Mouse (Mus musculus): Measurements from ENCODE around the gene BC028528. TPM values are rescaled to one million over a fixed set of nuclear protein-coding genes. Genes with fewer than 3 reads are reported as not detected.

BC028528 gene
- total RNA-seq (2023): 10 to 100 TPM; 35.1 to 40.1 TPM

GRCm38 (mm10) chr3:95891211-95892065 lies at the start of gene BC028528:
Gene BC028528 (minus strand): TSS chr3:95892005.

GRCm38 (mm10) chr3:95928658-95929503 lies 37.1 kb upstream of the BC028528 start, which contains the start of gene Anp32e:
Gene Anp32e (plus strand): TSS chr3:95929246.

DNA sequence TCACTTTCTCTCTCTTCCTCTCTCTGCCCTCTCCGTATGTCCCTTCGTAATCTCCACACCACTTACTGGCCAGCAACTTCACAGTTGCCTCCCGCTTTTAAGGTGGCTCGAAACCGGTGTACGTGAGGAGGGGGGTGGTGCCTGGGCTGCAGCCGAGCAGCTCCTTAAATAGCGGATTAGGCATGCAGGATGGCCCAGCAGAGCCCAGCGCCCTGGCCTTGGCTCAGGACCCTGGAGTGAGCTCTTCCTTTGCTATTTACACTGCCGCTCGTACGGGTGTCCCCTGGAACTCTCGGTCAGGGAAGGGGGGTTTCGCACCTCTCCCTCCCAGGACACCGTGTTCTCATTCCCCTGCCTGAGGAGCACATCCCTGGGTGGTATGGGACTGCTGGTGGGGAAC lies 12.8 kb upstream of the BC028528 start, which contains the start of gene Car14:
Car14 (minus strand) TSS at position 124 of the 400 bp plus-strand sequence.

GRCm38 (mm10) chr3:95893606-95894316 lies 2.0 kb upstream of the BC028528 start, which contains the start of gene Aph1a:
Gene Aph1a (plus strand): TSS chr3:95893969.

DNA sequence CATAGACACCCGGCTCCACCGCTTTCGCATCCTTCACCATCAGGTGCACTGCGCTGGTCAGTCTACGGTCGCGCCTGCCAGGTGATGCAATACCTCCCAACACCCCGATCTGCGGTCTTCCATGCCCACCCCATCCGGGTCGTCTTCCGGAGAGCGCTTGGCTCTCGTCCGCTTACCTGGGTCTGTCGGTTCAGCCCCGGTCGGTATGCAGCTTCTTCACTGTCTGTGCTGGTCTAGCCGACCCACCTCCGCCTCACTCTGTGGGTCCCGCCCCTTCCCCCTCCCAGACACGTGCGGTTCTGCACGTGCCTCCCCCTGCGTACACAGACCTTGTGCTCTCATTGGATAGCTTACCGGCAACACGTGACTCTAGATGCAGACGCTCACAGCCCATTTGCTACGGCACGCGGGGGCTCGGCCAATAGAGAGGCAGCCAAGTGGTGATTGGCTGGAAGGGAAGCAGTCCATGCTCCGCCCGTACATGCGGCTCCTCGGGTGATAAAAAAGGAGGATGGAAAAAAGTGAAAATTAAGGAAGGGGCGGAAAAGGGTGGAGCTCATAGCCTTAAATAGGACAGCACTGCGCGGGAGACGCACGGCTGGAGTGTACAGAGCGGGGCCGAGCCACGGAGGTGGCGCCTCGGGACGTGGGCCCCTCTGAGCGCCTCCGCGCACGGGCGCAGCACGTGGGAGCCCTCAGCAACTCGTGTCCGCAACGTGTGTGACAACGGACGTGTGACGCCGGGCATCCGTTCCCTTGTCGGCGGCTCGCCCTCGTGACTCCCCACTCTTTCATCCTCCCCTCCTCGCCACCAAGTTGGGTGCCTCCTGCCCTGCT lies 9.6 kb downstream of the BC028528 start, which contains the start of gene Ciart:
Ciart (minus strand) TSS at position 273 of the 837 bp plus-strand sequence.

DNA sequence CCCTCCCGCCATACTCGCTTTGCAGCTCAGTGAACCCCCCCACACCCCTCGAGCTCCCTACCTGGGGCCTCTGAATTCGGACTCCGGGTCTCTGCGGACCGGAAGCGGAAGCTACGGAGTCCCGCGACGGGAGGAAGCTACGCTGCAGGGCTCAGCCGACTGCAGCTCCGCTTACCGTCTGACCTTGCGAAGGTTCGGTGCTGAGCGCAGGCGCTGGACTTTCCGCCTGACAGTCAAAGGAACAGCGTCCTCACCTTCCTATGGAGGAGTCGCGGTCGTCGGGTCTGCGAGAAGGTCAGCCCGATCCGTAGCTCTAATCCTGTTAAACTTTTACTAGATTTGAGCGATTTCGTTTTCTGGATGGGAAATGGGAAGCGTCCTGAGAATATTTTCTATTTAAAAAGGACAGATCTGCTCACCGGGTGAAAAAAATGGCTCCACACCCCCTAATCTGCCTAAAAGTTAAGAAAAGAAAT lies 20.4 kb downstream of the BC028528 start, which contains the start of gene Mrps21:
Mrps21 (minus strand) TSS at position 128 of the 476 bp plus-strand sequence.

GRCm38 (mm10) chr3:95855502-95856089 lies 36.2 kb downstream of the BC028528 start, which contains the start of gene Prpf3:
Gene Prpf3 (minus strand): TSS chr3:95855885.

Other genes starting within 250 kb of the BC028528 start
- gene Mcl1, start 233.2 kb downstream of the BC028528 start, total RNA-seq (2023): 100 to 1,000 TPM; 760 to 809 TPM
- 1 to 10 TPM in 1 of 2 experiments, under 1 TPM in 1; 0.88 to 4.0 TPM for gene Adamtsl4, start 204.1 kb downstream of the BC028528 start, total RNA-seq (2023)
- 1 to 10 TPM; 4.6 to 8.3 TPM for gene Ecm1, start 152.4 kb downstream of the BC028528 start, total RNA-seq (2023)
- 10 to 100 TPM; 13.8 to 19.2 TPM for gene Tars2, start 131.8 kb downstream of the BC028528 start, total RNA-seq (2023)
- 10 to 100 TPM; 45.9 to 48.8 TPM for gene Rprd2, start 73.1 kb downstream of the BC028528 start, total RNA-seq (2023)
- 10 to 100 TPM; 33.6 to 33.7 TPM for gene Prpf3, start 36.1 kb downstream of the BC028528 start, total RNA-seq (2023)
- 100 to 1,000 TPM; 115 to 123 TPM for gene Mrps21, start 20.5 kb downstream of the BC028528 start, total RNA-seq (2023)
- gene Ciart, start 9.8 kb downstream of the BC028528 start, total RNA-seq (2023): 10 to 100 TPM in 1 of 2 experiments, 1 to 10 TPM in 1; 9.0 to 13.0 TPM
- 10 to 100 TPM; 58.8 to 65.3 TPM for gene Aph1a, start 2.0 kb upstream of the BC028528 start, total RNA-seq (2023)
- not detected for gene Car14, start 12.7 kb upstream of the BC028528 start, total RNA-seq (2023)
- gene Anp32e, start 37.2 kb upstream of the BC028528 start, total RNA-seq (2023): 100 to 1,000 TPM in 1 of 2 experiments, 10 to 100 TPM in 1; 93.6 to 104 TPM
- 10 to 100 TPM; 51.4 to 57.8 TPM for gene Plekho1, start 104.0 kb upstream of the BC028528 start, total RNA-seq (2023)
- 10 to 100 TPM; 13.5 to 17.9 TPM for gene Vps45, start 166.5 kb upstream of the BC028528 start, total RNA-seq (2023)
- 10 to 100 TPM; 15.9 to 17.8 TPM for gene Otud7b, start 212.5 kb upstream of the BC028528 start, total RNA-seq (2023)

All from neutrophil, adult 83 days (primary cell).